Mouse (Mus musculus): ENCODE results near the gene Neurog3.

DNA sequence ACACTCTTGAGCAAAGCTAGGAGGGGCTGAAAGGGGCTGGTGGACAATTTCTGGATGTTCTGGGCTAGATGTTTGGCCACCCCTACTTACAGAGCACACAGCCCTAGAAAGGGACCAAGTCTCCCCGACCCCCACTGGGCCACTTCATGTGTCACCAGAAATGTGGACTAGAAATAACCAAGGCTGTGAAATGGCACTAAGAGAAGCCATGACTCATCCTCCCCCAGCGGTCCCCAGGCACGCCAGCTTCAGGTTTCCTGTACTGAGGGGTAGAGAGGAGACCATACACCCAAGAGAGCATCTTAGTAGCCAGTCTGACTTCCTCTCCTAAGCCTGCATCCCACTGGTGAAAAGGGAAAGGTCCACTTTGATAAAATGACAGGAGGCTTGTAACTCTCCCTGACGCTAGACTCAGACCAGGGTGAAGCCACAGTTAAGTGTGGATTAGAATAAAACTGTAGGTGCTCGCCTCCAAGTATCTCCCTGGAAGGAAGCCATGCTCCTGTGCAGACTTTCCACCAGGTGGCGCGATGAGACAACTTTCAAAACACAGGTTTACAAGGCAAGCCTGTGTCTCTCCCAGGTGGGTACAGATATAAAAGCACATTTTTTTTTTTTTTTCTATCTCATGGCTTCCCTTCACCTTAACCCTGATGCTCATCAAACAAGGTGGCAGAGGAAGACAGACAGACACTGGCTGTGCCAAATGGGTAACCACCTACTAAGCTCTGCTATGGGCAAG, 27.9 kb upstream of the Neurog3 start:
- TF ChIP-seq POLR2A (IDR thresholded peaks at IDR 0.05; ENCODE audit: insufficient read depth, low read depth, low read length) (no peak), CTCF (IDR thresholded peaks at IDR 0.05) (peak; percentile 83), EP300 (IDR thresholded peaks at IDR 0.05; ENCODE audit: insufficient read depth, low read depth, low read length) (0 out of 2 replicates have a peak, but pooled peaks have one; percentile 68)
